Mouse (Mus musculus) liver, postnatal 0 days (tissue): Measurements from ENCODE around the gene Atp4a. TPM values are rescaled to one million over a fixed set of nuclear protein-coding genes. Genes with fewer than 3 reads are reported as not detected.

ENCODE experiments used
- ATAC-seq: fragments of 200-750 bp; cut with Nextera tagmentation; 2 replicates; pipeline ENCODE4 v1.8.0; 2017; ENCODE audit warnings: mild to moderate bottlenecking, moderate library complexity
- DNase-seq: peaks from one replicate; pipeline ENCODE4 v3.0.0-alpha.2; 2016
- H3K27ac ChIP-seq: fragments of 300-500 bp; sonication (generic); 2 replicates; pipeline ENCODE4 v1.5.1; 2014; ENCODE audit warnings: antibody characterized with exemption, moderate library complexity, mild to moderate bottlenecking, low read depth
- H3K27me3 ChIP-seq: fragments of 300-500 bp; sonication (generic); 2 replicates; pipeline ENCODE4 v1.6.1; 2014; ENCODE audit warnings: low read length, control low read depth, mixed read lengths; ENCODE audit not compliant: insufficient read depth
- H3K36me3 ChIP-seq: fragments of 300-500 bp; sonication (generic); replicated peaks from 2 replicates; pipeline ENCODE4 v1.6.1; 2014; ENCODE audit warnings: mild to moderate bottlenecking, control low read depth, low read length, moderate library complexity, mixed read lengths; ENCODE audit not compliant: insufficient read depth
- H3K4me1 ChIP-seq: fragments of 300-500 bp; sonication (generic); 2 replicates; pipeline ENCODE4 v1.6.1; 2014; ENCODE audit warnings: antibody characterized with exemption, mild to moderate bottlenecking, control low read depth; ENCODE audit not compliant: insufficient read depth
- H3K4me2 ChIP-seq: fragments of 300-500 bp; sonication (generic); 2 replicates; pipeline ENCODE4 v1.6.1; 2014; ENCODE audit warnings: low read depth, mild to moderate bottlenecking, low read length, moderate library complexity, mixed read lengths
- H3K4me3 ChIP-seq: fragments of 300-500 bp; sonication (generic); 2 replicates; pipeline ENCODE4 v1.5.1; 2014; ENCODE audit warnings: low read depth, low read length
- H3K9ac ChIP-seq: fragments of 300-500 bp; sonication (generic); replicated peaks from 2 replicates; pipeline ENCODE4 v1.6.1; 2014; ENCODE audit warnings: mild to moderate bottlenecking, moderate library complexity
- H3K9me3 ChIP-seq: fragments of 300-500 bp; sonication (generic); 2 replicates; pipeline ENCODE4 v1.6.1; 2016; ENCODE audit warnings: mild to moderate bottlenecking, control low read depth, low read length, mixed read lengths
- CTCF ChIP-seq: sonication (generic); IDR thresholded peaks from 2 replicates; pipeline ENCODE4 v1.5.1; 2016; ENCODE audit warnings: antibody characterized with exemption, low read depth
- EP300 ChIP-seq: IDR thresholded peaks from 2 replicates; pipeline ENCODE4 v1.6.1; 2016; ENCODE audit warnings: antibody characterized with exemption, low read depth, mild to moderate bottlenecking
- WGBS: fragments of 180-500 bp; shearing (Covaris S2); extraction: QIAGEN DNeasy Blood & Tissue Kit; methylation state at CpG from one replicate; pipeline ENCODE4 v1.1.7; 2014; ENCODE audit not compliant: insufficient replicate concordance; 5-methylcytosine and 5-hydroxymethylcytosine counted together
- polyA plus RNA-seq: library from polyadenylated mRNA; unstranded; fragments of >200 nt; fragmentation: Nextera tagmentation; extraction: Ambion mirVana; gene quantifications from 2 replicates; pipeline ENCODE4 v1.2.1, GENCODE M21; 2015

Gene Atp4a
- polyA plus RNA-seq, 1 experiment from 2014 or later, result 1.1 TPM

GRCm38 (mm10) chr7:30707441-30707840 lies 4.6 kb upstream of the Atp4a start:
- Histone ChIP-seq H3K4me1 (peaks cover 9% of the 10 kb centered on the region; the same call in 1 of the 2 replicates), H3K27me3 (no peaks in the 10 kb centered on the region), H3K4me2 (no peak overlapping the region), H3K4me3 (no peak overlapping the region), H3K36me3 (no peaks in the 10 kb centered on the region), H3K9ac (no peak overlapping the region), H3K9me3 (no peaks in the 10 kb centered on the region), H3K27ac (no peak overlapping the region)
- DNase-seq, result no peak
- 93% methylated on average over 1 of the region's 1 CpGs for WGBS
- TF ChIP-seq EP300, result no peak
- no peak for ATAC-seq

GRCm38 (mm10) chr7:30717006-30717715 lies 5.2 kb downstream of the Atp4a start:
- Histone ChIP-seq H3K4me1 (peaks cover 21% of the 10 kb centered on the region), H3K36me3 (no peaks in the 10 kb centered on the region), H3K27ac (no peak overlapping the region), H3K9me3 (no peaks in the 10 kb centered on the region), H3K4me3 (peak overlapping the region; percentile 21), H3K4me2 (peak overlapping the region; percentile 65), H3K9ac (no peak overlapping the region), H3K27me3 (no peaks in the 10 kb centered on the region)
- TF ChIP-seq EP300 (no peak), CTCF (no peak)
- DNase-seq (peak; percentile 88), ATAC-seq (peak; percentile 93)
- 2% methylated on average over 43 of the region's 43 CpGs for WGBS

GRCm38 (mm10) chr7:30717716-30718046 lies 5.7 kb downstream of the Atp4a start:
- ATAC-seq, result no peak
- 18% methylated on average over 14 of the region's 14 CpGs for WGBS

GRCm38 (mm10) chr7:30719669-30720068 lies 7.7 kb downstream of the Atp4a start:
- no peak for DNase-seq
- no peaks in the 10 kb centered on the region for H3K9me3 ChIP-seq
- no peak for TF ChIP-seq CTCF
- peak; percentile 46; the same call in 1 of the 2 replicates for TF ChIP-seq EP300
- no peak overlapping the region for H3K4me3 ChIP-seq
- WGBS, result 55% methylated on average over 5 of the region's 5 CpGs
- H3K4me2 ChIP-seq, result no peak overlapping the region
- H3K9ac ChIP-seq, result no peak overlapping the region
- no peak overlapping the region for H3K27ac ChIP-seq
- H3K36me3 ChIP-seq, result no peaks in the 10 kb centered on the region
- H3K4me1 ChIP-seq, result peaks cover 35% of the 10 kb centered on the region
- ATAC-seq, result peak; percentile 33; the same call in 1 of the 2 replicates
- H3K27me3 ChIP-seq, result no peaks in the 10 kb centered on the region

More at GRCm38 (mm10) chr7:30717716-30718046, 5.7 kb downstream of the Atp4a start:
- peak overlapping the region; percentile 21 for H3K4me3 ChIP-seq
- DNase-seq, result no peak
- no peak overlapping the region for H3K27ac ChIP-seq
- H3K4me1 ChIP-seq, result peaks cover 24% of the 10 kb centered on the region
- H3K9me3 ChIP-seq, result no peaks in the 10 kb centered on the region
- no peak overlapping the region for H3K9ac ChIP-seq
- no peaks in the 10 kb centered on the region for H3K27me3 ChIP-seq
- H3K36me3 ChIP-seq, result no peaks in the 10 kb centered on the region
- no peak for TF ChIP-seq CTCF
- TF ChIP-seq EP300, result no peak
- peak overlapping the region; percentile 65 for H3K4me2 ChIP-seq

- no peak overlapping the region for H3K9ac ChIP-seq
- no peak overlapping the region for H3K4me3 ChIP-seq
- ATAC-seq (no peak), DNase-seq (no peak)
- WGBS, result 89% methylated on average over 7 of the region's 7 CpGs
- no peak for TF ChIP-seq CTCF
- no peak for TF ChIP-seq EP300
- H3K27ac ChIP-seq, result no peak overlapping the region
- H3K9me3 ChIP-seq, result no peaks in the 10 kb centered on the region
- no peak overlapping the region for H3K4me2 ChIP-seq
- no peaks in the 10 kb centered on the region for H3K27me3 ChIP-seq
- H3K4me1 ChIP-seq, result peaks cover 35% of the 10 kb centered on the region
- H3K36me3 ChIP-seq, result no peaks in the 10 kb centered on the region
Observed at GRCm38 (mm10) chr7:30721286-30721685, 9.3 kb downstream of the Atp4a start.

GRCm38 (mm10) chr7:30723274-30723953 lies 11.4 kb downstream of the Atp4a start:
- Histone ChIP-seq H3K36me3 (peaks cover 13% of the 10 kb centered on the region), H3K9ac (no peak overlapping the region), H3K4me1 (peaks cover 29% of the 10 kb centered on the region), H3K27ac (0 out of 2 replicates have a peak overlapping the region, but pooled peaks have one; percentile 40), H3K27me3 (no peaks in the 10 kb centered on the region), H3K4me3 (no peak overlapping the region), H3K4me2 (no peak overlapping the region), H3K9me3 (no peaks in the 10 kb centered on the region)
- ATAC-seq, result no peak
- WGBS, result 46% methylated on average over 6 of the region's 6 CpGs
- DNase-seq, result no peak
- TF ChIP-seq CTCF, result no peak
- no peak for TF ChIP-seq EP300
